Mouse (Mus musculus) cortical plate, adult 2 months (tissue): ENCODE data around the gene Gm12184.
"Not testable (repeated sequence)": the region's sequence is repeated elsewhere in the genome, so short reads cannot be mapped to it uniquely, and the experiment has no call there.

Source experiments
- CTCF ChIP-seq: fragments of 200-500 bp; IDR thresholded peaks from 2 replicates; pipeline ENCODE4 v1.5.1; 2011; ENCODE audit warnings: mild to moderate bottlenecking, control low read depth, low read length; ENCODE audit not compliant: insufficient read depth; ENCODE audit errors: extremely low read depth
- POLR2A ChIP-seq: fragments of 200-500 bp; IDR thresholded peaks from 2 replicates; pipeline ENCODE4 v1.6.1; 2011; ENCODE audit warnings: mild to moderate bottlenecking, low read length, control low read depth; ENCODE audit not compliant: insufficient read depth; ENCODE audit errors: extremely low read depth

GRCm38 (mm10) chr11:48875343-48875837, 48.9 kb upstream of the Gm12184 start:
- not testable (repeated sequence) for TF ChIP-seq POLR2A, CTCF
